Mouse (Mus musculus): ENCODE data around the gene Ncor2. TPM values are rescaled to one million over a fixed set of nuclear protein-coding genes. Genes with fewer than 3 reads are reported as not detected.

Gene Ncor2
- 0.90 TPM for polyA plus RNA-seq (2014; fragmentation: Illumina TruSeq; extraction: RNeasy Lipid Tissue Mini Kit (QIAGEN cat#74804); ENCODE audit: low read depth, low replicate concordance)

GRCm38 (mm10) chr5:125179007-125179734 lies at the start of gene Ncor2:
TSS of gene Ncor2 (minus strand) at chr5:125179219.

GRCm38 (mm10) chr5:125002969-125003872 lies 175.8 kb downstream of the Ncor2 start, which contains the start of gene Rflna:
TSS of gene Rflna (plus strand) at chr5:125003221.

Other genes with a start within 250 kb of the Ncor2 start
- not detected for gene Rflna, start 176.0 kb downstream of the Ncor2 start, polyA plus RNA-seq (2014; fragmentation: Illumina TruSeq; extraction: RNeasy Lipid Tissue Mini Kit (QIAGEN cat#74804); ENCODE audit: low read depth, low replicate concordance)
- gene Scarb1, start 161.9 kb upstream of the Ncor2 start, polyA plus RNA-seq (2014; fragmentation: Illumina TruSeq; extraction: RNeasy Lipid Tissue Mini Kit (QIAGEN cat#74804); ENCODE audit: low read depth, low replicate concordance) = 35.3 TPM
- gene Gm10382, start 210.1 kb upstream of the Ncor2 start, polyA plus RNA-seq (2014; fragmentation: Illumina TruSeq; extraction: RNeasy Lipid Tissue Mini Kit (QIAGEN cat#74804); ENCODE audit: low read depth, low replicate concordance) = not detected
- gene Ubc, start 211.0 kb upstream of the Ncor2 start, polyA plus RNA-seq (2014; fragmentation: Illumina TruSeq; extraction: RNeasy Lipid Tissue Mini Kit (QIAGEN cat#74804); ENCODE audit: low read depth, low replicate concordance) = 41.6 TPM

Measured in liver, adult 10 weeks (tissue).